ENCODE assay signal across 15 mouse cellular contexts in the genomic region with DNA sequence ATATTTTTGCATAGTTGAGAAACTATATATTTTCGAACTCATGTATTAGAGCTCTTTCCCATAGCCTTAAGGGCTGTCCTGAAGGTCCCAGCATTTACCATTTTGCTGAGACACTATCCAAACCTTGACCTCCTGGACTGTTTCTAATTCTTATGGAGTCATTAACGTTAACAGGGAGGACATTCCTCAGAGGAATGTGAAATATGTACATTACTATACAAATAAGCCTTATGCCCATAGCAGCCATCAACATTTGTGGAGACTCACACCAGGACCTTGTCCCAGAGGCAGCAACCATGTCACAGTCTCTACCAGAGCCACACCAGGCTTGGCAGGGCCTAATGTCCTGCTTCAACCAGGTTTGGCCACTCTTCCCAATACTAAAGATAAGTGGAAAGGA.
"Had no signal": no experiment of that assay in that cellular context is flagged by ENCODE, and none has a peak within 500 bp of the region (broad histone marks: within the 10 kb centered on the region; RNA-seq: fewer than 3 reads in every experiment).

No protein-coding gene starts in this region.

- H3K27ac ChIP-seq: neural tube, embryonic 15.5 days; stomach, embryonic 15.5 days; stomach, postnatal 0 days had no signal

- DNase-seq: retina, postnatal 1 day; right cerebral cortex, adult 18-20 months; right cerebral cortex, postnatal 14 days; right cerebral cortex, postnatal 25 days; right cerebral cortex, postnatal 4 days; spleen, adult 18-20 months; thymus, adult 18-20 months; thymus, adult 2 months; thymus, postnatal 14 days; thymus, postnatal 25 days; thymus, postnatal 36 days; thymus, postnatal 4 days had no signal

- H3K36me3 ChIP-seq: neural tube, embryonic 15.5 days; stomach, embryonic 15.5 days had no signal

- H3K9ac ChIP-seq: neural tube, embryonic 15.5 days; stomach, embryonic 15.5 days had no signal

- H3K4me3 ChIP-seq: neural tube, embryonic 15.5 days; stomach, embryonic 15.5 days had no signal

- H3K9me3 ChIP-seq: neural tube, embryonic 15.5 days; stomach, embryonic 15.5 days had no signal

- H3K27me3 ChIP-seq: neural tube, embryonic 15.5 days; stomach, embryonic 15.5 days had no signal

- H3K4me1 ChIP-seq: neural tube, embryonic 15.5 days; stomach, embryonic 15.5 days had no signal

- H3K4me2 ChIP-seq: neural tube, embryonic 15.5 days; stomach, embryonic 15.5 days had no signal
